8 mouse cellular contexts compared by ENCODE assay signal in the genomic region with DNA sequence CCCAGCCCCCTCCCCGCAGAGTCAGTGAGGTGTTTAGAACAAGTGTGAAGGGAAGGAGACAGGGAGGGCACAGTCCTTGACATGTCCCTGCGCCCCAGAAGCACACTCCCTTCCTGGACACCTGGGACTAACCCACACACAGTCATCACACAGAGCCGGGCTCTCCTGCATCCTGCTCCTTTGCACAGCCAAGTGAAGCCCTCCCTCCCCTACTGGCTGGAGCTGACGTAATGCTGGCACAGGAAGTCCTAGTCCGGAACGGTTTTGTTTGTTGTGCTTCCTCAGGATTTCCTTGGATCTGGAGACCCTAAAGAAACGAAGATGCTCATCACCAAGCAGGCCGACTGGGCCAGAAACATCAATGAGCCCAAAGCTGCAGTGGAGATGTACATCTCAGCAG. TPM values are rescaled to one million over a fixed set of nuclear protein-coding genes. Genes with fewer than 3 reads are reported as not detected.
DNase-seq lines count a peak whose midpoint lies in the region; ATAC-seq and TF ChIP-seq lines count a peak whose summit lies in the region.
"Had no signal": no experiment of that assay in that cellular context is flagged by ENCODE, and none has a peak within 500 bp of the region (broad histone marks: within the 10 kb centered on the region; RNA-seq: fewer than 3 reads in every experiment).

No protein-coding gene starts in this region.

- peak; percentile 17; the same call in 1 of the 2 replicates for TF ChIP-seq POLR2A in lung, adult 2 months (IDR thresholded peaks at IDR 0.05; ENCODE audit: borderline replicate concordance, extremely low read depth, low read depth, low read length)

- H3K27ac ChIP-seq in brown adipose tissue, adult 24 weeks (replicated peaks; ENCODE audit: low read depth, low read length) = peak overlapping the region; percentile 95

- peaks cover 59% of the 10 kb centered on the region for H3K4me1 ChIP-seq in brown adipose tissue, adult 24 weeks (ENCODE audit: control insufficient read depth, insufficient read depth, insufficient read length, low read length)
- H3K4me1 ChIP-seq in lung, adult 2 months (ENCODE audit: control insufficient read depth, insufficient read depth, low read length) = peaks cover 30% of the 10 kb centered on the region
- H3K4me1 ChIP-seq: limb, embryonic 15.5 days had no signal

- 37% methylated on average over 8 of the region's 8 CpGs for WGBS in lung, adult 2 months

- ATAC-seq in inflammation-experienced regulatory T-cells, adult 6 months = no peak

- no peak for TF ChIP-seq CTCF in lung, adult 2 months (IDR thresholded peaks at IDR 0.05; ENCODE audit: insufficient read depth, low read length)

- no peak overlapping the region for H3K4me3 ChIP-seq in brown adipose tissue, adult 24 weeks (ENCODE audit: insufficient read depth, low read depth, low read length)
- no peak overlapping the region for H3K4me3 ChIP-seq in lung, adult 2 months (replicated peaks; ENCODE audit: extremely low read depth, low read depth, low read length)
- H3K4me3 ChIP-seq: limb, embryonic 15.5 days had no signal

- DNase-seq in adrenal gland, postnatal 10 days = peak; percentile 63
- peak; percentile 75 for DNase-seq in heart, postnatal 4 days
- peak; percentile 45 for DNase-seq in lung, adult 2 months
- DNase-seq in yolk sac, embryonic 10.5 days (ENCODE audit: low spot score) = peak; percentile 34
- no peak for DNase-seq in left cerebral cortex, postnatal 25 days (ENCODE audit: low spot score in 2 of 2)

- intact Hi-C loops in left cerebral cortex, postnatal 25 days (cut with DNase I) = no loop called here

RNA-seq across cellular contexts. Expression of a gene that starts 21.6 kb away (rescaled TPM):
- total RNA-seq in adrenal gland, postnatal 10 days (2021) = under 1 TPM; 0.39 to 0.42 TPM
- not detected in 2 replicates for polyA plus RNA-seq in brown adipose tissue, adult 24 weeks (2012; ENCODE audit: insufficient read depth, insufficient read length, missing spikeins)
- total RNA-seq in heart, postnatal 4 days (2021) = under 1 TPM; 0.24 to 0.34 TPM
- 1.0 and 1.3 TPM in 2 replicates for polyA plus RNA-seq in lung, adult 2 months (2012; rRNA removed)
- under 1 TPM in 1 of 2 experiments, not detected in 1; 0.25 TPM for total RNA-seq in left cerebral cortex, postnatal 25 days (2021)
- polyA plus RNA-seq in inflammation-experienced regulatory T-cells, adult 6 months (2017; shearing (Covaris generic)) = under 1 TPM in 1 of 3 experiments, not detected in 2; 0.43 TPM

RNA-seq across cellular contexts. Expression of a gene that starts 34.8 kb away (rescaled TPM):
- not detected for total RNA-seq in adrenal gland, postnatal 10 days (2021)
- polyA plus RNA-seq in brown adipose tissue, adult 24 weeks (2012; ENCODE audit: insufficient read depth, insufficient read length, missing spikeins) = not detected in 2 replicates
- not detected for total RNA-seq in heart, postnatal 4 days (2021)
- not detected in 2 replicates for polyA plus RNA-seq in lung, adult 2 months (2012; rRNA removed)
- total RNA-seq in left cerebral cortex, postnatal 25 days (2021) = not detected
- polyA plus RNA-seq in inflammation-experienced regulatory T-cells, adult 6 months (2017; shearing (Covaris generic)) = not detected
- polyA plus RNA-seq: limb, embryonic 15.5 days had no signal

RNA-seq across cellular contexts. Expression of a gene that starts 56.7 kb away (rescaled TPM):
- total RNA-seq in adrenal gland, postnatal 10 days (2021) = 10 to 100 TPM; 13.4 to 16.0 TPM
- polyA plus RNA-seq in brown adipose tissue, adult 24 weeks (2012; ENCODE audit: insufficient read depth, insufficient read length, missing spikeins) = 2.0 and 3.7 TPM in 2 replicates
- 10 to 100 TPM; 16.3 to 17.6 TPM for total RNA-seq in heart, postnatal 4 days (2021)
- polyA plus RNA-seq in lung, adult 2 months (2012; rRNA removed) = 12.6 and 13.4 TPM in 2 replicates
- total RNA-seq in left cerebral cortex, postnatal 25 days (2021) = 10 to 100 TPM; 30.0 to 30.9 TPM
- 1 to 10 TPM; 1.3 to 2.0 (median 1.6) TPM for polyA plus RNA-seq in inflammation-experienced regulatory T-cells, adult 6 months (2017; shearing (Covaris generic))

RNA-seq across cellular contexts. Expression of a gene that starts 56.8 kb away (rescaled TPM):
- 1 to 10 TPM; 3.6 to 5.2 TPM for total RNA-seq in adrenal gland, postnatal 10 days (2021)
- 0.48 and 1.0 TPM in 2 replicates for polyA plus RNA-seq in brown adipose tissue, adult 24 weeks (2012; ENCODE audit: insufficient read depth, insufficient read length, missing spikeins)
- total RNA-seq in heart, postnatal 4 days (2021) = 1 to 10 TPM; 3.4 to 3.8 TPM
- 1.3 and 2.5 TPM in 2 replicates for polyA plus RNA-seq in lung, adult 2 months (2012; rRNA removed)
- 1 to 10 TPM; 8.1 to 9.1 TPM for total RNA-seq in left cerebral cortex, postnatal 25 days (2021)
- 10 to 100 TPM in 1 of 3 experiments, 1 to 10 TPM in 2; 8.6 to 12.8 (median 8.9) TPM for polyA plus RNA-seq in inflammation-experienced regulatory T-cells, adult 6 months (2017; shearing (Covaris generic))

Comparison
In these comparisons a context has a peak if more than half of its experiments do, and no peak if none do; other contexts are left out.
1. DNase-seq: peak in adrenal gland, postnatal 10 days (single experiment), heart, postnatal 4 days (single experiment), lung, adult 2 months (single experiment) and yolk sac, embryonic 10.5 days (single experiment); none in left cerebral cortex, postnatal 25 days (0 of 2).